Mouse (Mus musculus): ENCODE measurements around the gene Smarcd2. TPM values are rescaled to one million over a fixed set of nuclear protein-coding genes. Genes with fewer than 3 reads are reported as not detected.
A peak's percentile ranks its signal among the peaks of the same experiment; 100 is the strongest.

The Smarcd2 gene
- 131 to 175 TPM (median 165 TPM) in 3 replicates for total RNA-seq (2017)

DNA sequence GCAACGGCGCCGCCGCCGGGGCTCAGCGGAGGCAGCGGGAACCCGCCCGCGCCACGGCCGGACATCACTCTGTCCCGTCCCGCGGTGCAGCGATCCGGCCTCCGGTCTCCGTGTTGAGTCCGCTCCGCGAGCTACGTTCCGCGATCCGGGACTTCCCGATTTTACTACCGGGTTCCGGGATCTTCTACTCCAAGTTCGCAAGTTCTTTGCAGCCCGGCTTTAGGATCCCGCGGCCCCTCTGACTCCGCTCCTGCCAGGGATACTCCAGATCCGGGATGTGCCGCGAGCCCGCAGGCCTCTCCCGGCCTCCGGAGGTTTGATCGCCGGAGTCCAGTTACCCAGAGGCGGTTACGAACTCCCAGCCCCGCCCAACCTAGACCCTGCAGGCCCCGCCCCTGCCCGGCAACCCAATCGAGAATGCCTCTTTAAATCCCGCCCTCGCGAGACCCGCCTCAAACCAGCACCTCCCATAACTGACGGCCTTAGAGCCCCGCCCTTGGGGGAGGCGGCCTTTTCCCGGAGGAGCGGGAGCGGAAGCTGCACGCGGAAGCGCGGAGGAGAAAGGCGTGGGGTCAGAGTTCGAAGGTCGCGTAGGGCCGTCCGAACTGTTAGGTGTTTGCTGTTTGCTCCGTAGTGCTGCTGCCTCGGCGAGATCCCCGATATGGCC lies at the start of gene Smarcd2:
Smarcd2 (minus strand) TSS at position 329 of the 667 bp plus-strand sequence.
- ATAC-seq (replicated peaks; ENCODE audit: insufficient number of reproducible peaks, low FRiP score, low TSS enrichment, poor library complexity, severe bottlenecking), result peak; percentile 85

DNA sequence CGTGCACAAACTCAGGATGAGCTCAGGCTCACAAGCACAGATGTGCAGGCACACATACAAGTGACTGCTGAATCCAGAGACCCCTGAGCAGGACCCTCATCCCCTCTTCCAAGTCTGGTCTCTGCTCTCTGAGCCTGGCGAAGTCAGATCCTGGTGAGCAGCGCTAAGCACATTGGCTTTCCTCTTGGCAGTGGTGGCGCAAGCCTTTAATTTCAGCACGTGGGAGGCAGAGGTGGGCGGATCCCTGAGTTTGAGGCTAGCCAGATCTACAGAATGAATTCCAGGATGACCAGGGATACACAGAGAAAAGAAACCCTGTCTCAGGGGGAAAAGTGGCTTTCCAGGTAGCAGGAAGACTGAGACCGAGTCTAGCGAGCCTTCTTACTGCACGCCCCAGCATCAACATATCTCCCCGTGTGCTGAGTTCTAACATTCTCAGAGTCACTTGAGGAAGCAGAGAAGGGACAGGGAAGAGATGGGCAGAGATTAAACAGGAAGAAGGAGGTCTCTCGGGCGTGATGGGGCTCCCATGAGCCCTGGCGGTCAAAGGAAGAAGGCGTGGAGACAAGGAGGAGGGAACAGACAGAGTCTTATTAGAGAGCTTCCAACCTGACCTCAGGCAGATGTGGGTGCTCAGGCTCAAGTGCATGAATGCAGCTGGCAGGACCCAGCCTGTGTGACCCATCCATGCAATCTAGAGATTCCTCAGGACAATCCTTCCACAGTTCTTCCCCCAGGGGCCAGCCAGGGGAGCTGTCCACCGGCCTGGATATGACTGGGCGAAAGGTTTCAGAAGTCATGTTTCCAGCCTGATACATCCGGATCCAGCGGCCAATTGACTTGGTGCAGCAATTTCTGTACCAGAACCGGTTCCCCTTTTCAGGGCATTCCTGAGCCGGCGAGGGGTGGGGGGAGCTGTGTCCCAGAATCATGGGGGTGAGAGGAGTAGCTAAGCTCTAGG lies 45.9 kb upstream of the Smarcd2 start:
- ATAC-seq (replicated peaks; ENCODE audit: insufficient number of reproducible peaks, low FRiP score, low TSS enrichment, poor library complexity, severe bottlenecking), result peak; percentile 49

DNA sequence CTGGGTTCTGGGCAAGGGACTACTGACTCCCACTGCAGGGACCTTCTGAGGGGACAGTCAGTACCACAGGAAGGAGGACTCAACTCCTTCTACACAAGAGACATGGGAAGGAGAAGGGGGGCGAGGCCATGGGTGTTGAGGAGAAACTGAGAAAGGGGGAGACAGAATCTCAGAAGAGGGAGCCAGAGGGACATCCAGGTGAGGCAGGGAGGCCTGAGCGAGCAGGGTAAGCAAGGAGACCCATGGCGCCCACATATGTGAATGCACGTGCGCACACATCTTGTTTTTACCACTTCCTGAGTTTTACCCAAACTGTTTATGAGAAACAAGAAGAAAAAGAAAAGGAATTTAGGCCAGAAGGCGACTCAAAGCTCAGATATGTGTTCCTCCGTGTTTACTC lies 45.0 kb upstream of the Smarcd2 start:
- ATAC-seq (replicated peaks; ENCODE audit: insufficient number of reproducible peaks, low FRiP score, low TSS enrichment, poor library complexity, severe bottlenecking), result no peak

DNA sequence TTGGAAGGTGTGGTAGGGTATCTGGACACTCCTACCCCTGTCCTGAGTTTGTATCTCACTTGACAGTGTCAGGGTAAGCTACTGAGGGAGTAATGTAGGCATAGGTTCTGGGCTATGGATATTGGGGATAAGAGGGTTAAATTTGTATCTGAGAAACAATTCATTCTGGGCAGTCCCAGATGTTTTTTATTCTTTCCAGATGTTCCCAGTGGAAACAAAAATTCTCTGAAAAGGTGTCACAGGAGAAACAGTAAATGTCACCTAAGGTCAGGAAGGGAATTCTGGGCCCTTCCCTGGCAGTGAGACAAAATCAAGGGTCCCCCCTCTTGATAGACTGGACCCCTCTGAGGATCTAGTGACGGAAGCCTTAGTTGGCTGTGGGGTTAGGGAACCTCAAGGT lies 43.6 kb upstream of the Smarcd2 start:
- ATAC-seq (replicated peaks; ENCODE audit: insufficient number of reproducible peaks, low FRiP score, low TSS enrichment, poor library complexity, severe bottlenecking), result no peak

DNA sequence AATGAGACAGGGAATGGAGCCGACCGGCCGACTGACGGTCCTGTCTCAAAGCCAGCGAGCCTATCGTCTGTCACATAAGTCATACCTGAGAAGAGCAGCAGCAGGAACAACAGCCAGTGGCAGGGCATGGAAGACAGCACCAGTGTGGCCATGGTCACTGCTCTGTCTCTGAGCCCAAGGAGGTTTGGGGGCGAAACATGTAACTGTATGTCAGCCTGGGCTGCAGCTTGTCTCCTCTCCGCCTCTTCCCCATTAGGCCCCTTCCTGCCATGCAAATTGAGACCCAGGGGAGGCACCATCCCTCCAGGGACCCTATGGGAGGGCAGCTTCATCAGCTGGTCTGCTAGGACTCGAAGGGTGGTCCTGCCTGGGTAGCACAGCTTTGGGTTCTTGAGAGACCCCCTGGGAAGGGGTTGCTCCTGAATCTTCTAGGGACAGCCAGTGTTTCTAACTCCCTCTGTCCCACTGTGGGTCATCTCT lies 41.6 kb upstream of the Smarcd2 start, which contains the start of gene Cd79b:
Cd79b (minus strand) TSS at position 430 of the 480 bp plus-strand sequence.
- peak; percentile 46; the same call in 1 of the 2 replicates for ATAC-seq (replicated peaks; ENCODE audit: insufficient number of reproducible peaks, low FRiP score, low TSS enrichment, poor library complexity, severe bottlenecking)

DNA sequence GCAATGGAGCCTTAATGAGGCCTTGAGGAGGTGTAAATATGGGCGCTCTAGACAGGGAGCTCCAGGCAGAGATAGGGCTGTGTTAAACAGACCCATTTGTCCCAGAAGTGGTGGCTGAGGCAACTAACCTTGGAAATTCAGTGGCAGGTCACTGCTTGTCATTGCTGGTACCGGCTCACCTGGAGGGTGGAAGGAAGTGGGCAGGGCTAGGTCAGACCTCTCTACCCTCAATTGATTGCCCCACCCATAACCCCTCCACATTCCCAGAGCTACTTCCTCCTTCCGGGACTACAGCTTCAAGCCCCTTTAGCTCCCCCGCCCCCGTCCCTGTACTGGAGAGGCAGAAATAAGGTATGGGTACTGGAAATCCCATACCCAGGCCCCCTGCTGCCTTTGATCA lies 40.8 kb upstream of the Smarcd2 start:
- no peak for ATAC-seq (replicated peaks; ENCODE audit: insufficient number of reproducible peaks, low FRiP score, low TSS enrichment, poor library complexity, severe bottlenecking)

DNA sequence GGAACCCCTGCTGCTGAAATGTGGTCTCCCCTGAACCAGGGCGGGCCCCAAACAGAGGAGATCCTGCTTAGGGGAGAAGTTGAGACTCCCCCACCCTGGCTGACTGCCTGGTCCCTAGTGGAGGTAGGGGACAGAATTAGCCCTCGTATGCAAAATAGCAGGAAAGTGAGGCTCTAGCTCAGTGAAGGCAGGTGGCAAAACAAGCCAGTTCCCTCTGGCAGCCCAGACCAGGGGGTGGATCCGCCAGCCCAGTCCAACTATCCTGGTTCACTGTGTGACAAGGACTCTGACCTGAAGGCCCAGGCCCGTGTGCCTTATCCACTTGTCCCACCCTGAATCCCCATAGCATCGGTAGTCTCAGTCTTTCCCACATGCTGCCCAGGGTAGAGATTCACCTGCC lies 37.4 kb upstream of the Smarcd2 start:
- ATAC-seq (replicated peaks; ENCODE audit: insufficient number of reproducible peaks, low FRiP score, low TSS enrichment, poor library complexity, severe bottlenecking), result no peak

DNA sequence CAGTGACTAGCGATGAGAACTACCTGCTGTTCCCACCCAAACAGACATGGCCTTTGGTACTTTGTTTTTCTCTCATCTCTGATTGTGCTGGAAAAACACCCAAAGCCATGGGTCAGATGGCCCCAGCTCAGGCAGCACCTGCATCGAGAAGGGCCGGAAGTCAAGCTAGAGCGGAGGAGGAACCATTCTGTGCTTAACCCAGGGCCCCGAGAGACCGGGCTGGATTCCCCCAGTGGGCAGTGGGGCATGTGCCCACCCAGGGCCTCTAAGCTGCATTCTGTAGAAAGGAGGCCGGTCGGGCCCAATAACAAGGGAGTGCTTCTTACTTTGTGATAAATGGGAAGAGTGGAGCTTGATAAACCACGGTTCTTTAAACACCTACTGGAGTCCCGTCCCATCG lies 35.4 kb upstream of the Smarcd2 start:
- no peak for ATAC-seq (replicated peaks; ENCODE audit: insufficient number of reproducible peaks, low FRiP score, low TSS enrichment, poor library complexity, severe bottlenecking)

DNA sequence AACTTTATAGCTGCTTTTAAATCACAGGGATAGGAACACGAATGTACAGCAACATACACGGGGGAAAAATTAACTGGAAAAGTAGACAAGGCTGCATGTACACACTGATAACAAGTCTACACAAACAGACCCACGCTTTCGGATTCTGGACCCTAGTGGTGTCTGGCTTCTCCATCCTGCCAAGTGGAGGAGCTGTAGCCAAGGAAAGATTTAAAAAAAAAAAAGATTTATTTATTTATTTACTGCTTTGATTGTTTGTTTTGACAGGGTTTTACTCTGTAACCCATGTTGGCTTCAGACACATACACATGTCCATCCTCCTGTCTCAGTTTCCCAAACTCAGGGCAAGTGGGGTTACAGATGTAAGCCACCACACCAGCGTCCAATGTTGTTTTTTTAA lies 34.7 kb upstream of the Smarcd2 start:
- no peak for ATAC-seq (replicated peaks; ENCODE audit: insufficient number of reproducible peaks, low FRiP score, low TSS enrichment, poor library complexity, severe bottlenecking)

DNA sequence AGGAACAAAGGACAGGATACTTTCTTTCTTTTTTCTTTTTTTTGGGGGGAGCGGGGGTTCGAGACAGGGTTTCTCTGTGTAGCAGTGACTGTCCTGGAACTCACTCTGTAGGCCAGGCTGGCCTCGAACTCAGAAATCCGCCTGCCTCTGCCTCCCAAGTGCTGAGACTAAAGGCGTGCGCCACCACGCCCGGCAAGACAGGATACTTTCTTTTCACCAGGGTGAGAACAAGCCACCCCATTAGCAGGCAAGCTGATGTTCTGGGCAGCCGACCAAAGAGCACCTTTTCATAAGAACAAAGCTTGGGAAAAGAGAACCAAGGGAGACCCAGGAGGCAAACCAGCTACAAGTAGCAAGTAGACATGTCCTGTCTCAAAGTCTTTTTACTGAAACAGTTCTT lies 34.0 kb upstream of the Smarcd2 start:
- ATAC-seq (replicated peaks; ENCODE audit: insufficient number of reproducible peaks, low FRiP score, low TSS enrichment, poor library complexity, severe bottlenecking), result no peak

GRCm38 (mm10) chr11:106306065-106306385 lies 33.3 kb upstream of the Smarcd2 start:
- no peak for ATAC-seq (replicated peaks; ENCODE audit: insufficient number of reproducible peaks, low FRiP score, low TSS enrichment, poor library complexity, severe bottlenecking)

- peak; percentile 76 for ATAC-seq (replicated peaks; ENCODE audit: insufficient number of reproducible peaks, low FRiP score, low TSS enrichment, poor library complexity, severe bottlenecking)
These were observed 32.7 kb upstream of the Smarcd2 start for GRCm38 (mm10) chr11:106305348-106306064.

DNA sequence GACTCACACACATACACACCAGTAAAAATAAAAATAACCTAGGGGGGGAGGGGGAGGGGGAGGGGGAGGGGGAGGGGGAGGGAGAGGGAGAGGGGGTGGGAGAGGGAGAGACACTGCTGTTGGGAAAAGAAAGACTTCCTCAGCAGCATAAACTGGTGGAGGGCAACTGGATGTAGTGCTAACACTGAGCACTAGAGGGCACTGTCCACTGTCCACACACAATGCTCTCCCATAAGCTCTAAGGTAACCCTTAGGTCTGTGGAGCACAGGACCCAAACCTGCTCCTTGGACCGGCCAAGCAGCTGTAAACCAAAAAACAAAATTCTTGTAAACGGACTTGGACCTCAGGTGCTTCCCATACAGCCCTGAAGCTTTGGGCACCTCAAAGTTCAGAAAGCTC lies 29.9 kb upstream of the Smarcd2 start:
- peak; percentile 84 for ATAC-seq (replicated peaks; ENCODE audit: insufficient number of reproducible peaks, low FRiP score, low TSS enrichment, poor library complexity, severe bottlenecking)

DNA sequence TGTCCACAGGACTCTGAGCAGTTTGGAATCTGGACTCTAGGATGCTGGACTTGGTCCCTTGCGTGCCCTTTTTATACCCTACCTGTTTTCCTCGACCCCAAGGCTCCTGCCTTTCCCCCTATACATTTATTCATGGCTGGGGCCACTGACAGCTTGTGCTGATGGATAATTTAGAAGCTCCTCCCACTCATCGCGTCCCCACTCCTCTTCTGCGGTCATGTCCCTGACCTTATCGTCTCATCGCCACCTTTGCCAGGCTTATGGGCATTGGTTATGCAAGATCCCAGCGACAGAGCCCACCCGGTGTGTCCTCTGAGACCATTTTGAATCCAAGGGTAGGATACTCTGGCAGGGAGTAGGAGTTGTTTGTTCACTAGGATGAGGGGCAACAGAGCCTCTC lies 29.0 kb upstream of the Smarcd2 start, which contains the start of gene Gh:
Gh (minus strand) TSS at position 101 of the 400 bp plus-strand sequence.
- ATAC-seq (replicated peaks; ENCODE audit: insufficient number of reproducible peaks, low FRiP score, low TSS enrichment, poor library complexity, severe bottlenecking), result no peak

DNA sequence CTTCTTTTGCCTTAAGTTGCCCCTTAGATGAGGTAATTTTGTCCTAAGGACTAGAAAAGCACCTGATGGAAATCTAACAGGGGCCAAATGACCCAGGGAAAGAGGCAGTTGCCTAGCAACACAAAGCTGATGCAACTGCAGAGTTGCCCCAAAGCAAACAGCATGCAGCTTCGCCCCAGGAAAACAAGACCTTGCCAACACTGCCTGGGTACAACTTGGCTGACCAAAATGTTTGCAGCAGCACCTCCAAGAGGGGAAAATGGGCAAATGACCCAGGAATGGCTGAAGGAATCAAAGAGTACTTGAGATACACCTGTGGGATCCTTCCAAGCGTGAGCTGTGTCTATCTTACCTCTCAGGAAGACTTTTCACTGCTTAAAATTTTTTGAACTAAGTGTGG lies 19.1 kb upstream of the Smarcd2 start:
- ATAC-seq (replicated peaks; ENCODE audit: insufficient number of reproducible peaks, low FRiP score, low TSS enrichment, poor library complexity, severe bottlenecking), result no peak

DNA sequence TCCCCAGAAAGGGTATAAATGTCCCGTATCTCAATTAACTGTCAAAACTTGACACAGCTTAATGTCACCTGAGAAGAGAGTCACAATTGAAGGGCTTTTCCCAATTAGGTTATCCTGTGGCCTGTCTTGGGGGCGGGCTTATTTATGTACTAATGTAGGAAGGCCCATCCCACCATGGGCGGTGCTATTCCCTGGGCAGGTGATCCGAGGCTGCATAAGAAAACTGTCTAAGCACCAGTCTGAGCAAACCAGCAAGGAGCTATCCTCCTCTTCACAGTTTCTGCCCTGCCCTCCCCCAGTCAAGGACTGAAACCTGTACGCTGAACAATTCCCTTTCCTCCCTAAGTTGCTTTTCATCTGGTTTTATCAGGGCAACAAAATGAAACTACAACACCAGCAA lies 17.6 kb upstream of the Smarcd2 start:
- no peak for ATAC-seq (replicated peaks; ENCODE audit: insufficient number of reproducible peaks, low FRiP score, low TSS enrichment, poor library complexity, severe bottlenecking)

DNA sequence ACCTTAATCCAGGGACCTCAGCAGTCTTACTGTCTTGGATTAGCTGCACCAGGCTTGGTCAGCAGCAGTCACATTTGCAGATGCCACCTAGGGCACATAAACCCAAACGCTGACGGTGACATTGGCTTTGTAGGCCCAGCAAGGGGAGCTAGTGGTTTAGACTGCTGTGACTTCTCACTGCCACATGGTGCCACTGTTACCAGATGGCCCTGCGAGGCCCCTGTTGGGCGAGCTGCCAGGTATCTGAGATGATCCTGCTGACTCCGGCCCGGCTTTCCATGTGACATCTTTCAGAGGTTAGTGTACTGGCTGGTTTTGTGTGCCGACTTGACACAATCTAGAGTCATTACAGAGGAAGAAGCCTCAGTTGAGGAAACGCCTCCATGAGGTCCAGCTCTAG lies 16.6 kb upstream of the Smarcd2 start:
- ATAC-seq (replicated peaks; ENCODE audit: insufficient number of reproducible peaks, low FRiP score, low TSS enrichment, poor library complexity, severe bottlenecking), result no peak

DNA sequence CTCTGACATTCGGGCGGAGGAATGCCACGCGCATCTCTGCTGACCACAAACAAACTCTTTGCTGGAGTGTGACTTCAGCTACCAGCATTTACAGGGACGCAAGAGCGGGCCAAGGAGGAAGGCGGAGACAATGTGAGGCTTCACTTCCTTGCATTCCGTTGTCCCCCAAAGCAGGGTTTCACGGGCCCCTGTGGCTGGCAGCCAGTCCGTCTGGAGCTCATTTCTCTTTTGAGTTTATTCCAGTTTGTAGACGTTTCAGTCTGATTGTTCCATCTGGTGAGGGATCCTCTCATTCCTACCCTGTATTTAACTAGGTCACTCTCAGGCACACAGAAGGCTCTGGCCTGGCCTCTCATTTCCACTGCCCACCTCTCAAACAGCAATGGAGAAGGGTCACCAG lies 14.2 kb upstream of the Smarcd2 start:
- ATAC-seq (replicated peaks; ENCODE audit: insufficient number of reproducible peaks, low FRiP score, low TSS enrichment, poor library complexity, severe bottlenecking), result no peak

DNA sequence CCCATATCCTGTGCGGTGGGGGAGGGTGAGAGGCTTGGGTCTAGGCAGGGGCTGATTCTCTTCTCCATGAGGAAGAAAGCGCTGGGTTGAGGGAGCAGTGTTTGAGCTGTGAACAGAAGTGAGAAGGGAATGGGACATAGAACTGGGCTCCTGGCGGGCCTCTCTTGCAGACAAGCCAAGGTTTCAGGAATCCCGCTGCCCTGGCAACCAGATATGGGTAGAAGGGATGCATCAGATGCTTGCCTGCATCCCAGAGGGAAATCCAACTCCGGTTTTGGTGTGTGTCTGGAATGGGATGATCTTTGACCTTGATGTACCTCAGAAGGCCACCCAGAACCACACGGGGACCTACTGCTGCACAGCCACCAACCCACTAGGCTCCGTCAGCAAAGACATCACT lies 13.4 kb upstream of the Smarcd2 start:
- no peak for ATAC-seq (replicated peaks; ENCODE audit: insufficient number of reproducible peaks, low FRiP score, low TSS enrichment, poor library complexity, severe bottlenecking)
